Mouse (Mus musculus): ENCODE measurements around the gene Lrguk. TPM values are rescaled to one million over a fixed set of nuclear protein-coding genes. Genes with fewer than 3 reads are reported as not detected.
A peak's percentile ranks its signal among the peaks of the same experiment; 100 is the strongest.

Lrguk gene
- polyA plus RNA-seq, 1 experiment from 2014 or later: 1.4 TPM

- H3K36me3 ChIP-seq: peaks cover 22% of the 10 kb centered on the region
- ATAC-seq (ENCODE audit: low FRiP score): no peak
- no peaks in the 10 kb centered on the region for H3K9me3 ChIP-seq (replicated peaks)
- no peak overlapping the region for H3K27ac ChIP-seq
- no peaks in the 10 kb centered on the region for H3K27me3 ChIP-seq
- 84% methylated on average over 7 of the region's 7 CpGs for WGBS
- peaks cover 5% of the 10 kb centered on the region for H3K4me1 ChIP-seq
- H3K9ac ChIP-seq: no peak overlapping the region
- no peak overlapping the region for H3K4me2 ChIP-seq (replicated peaks)
- H3K4me3 ChIP-seq: no peak overlapping the region
These were observed 141.7 kb downstream of the Lrguk start for GRCm38 (mm10) chr6:34170844-34171494.

- no peak overlapping the region for H3K27ac ChIP-seq
- H3K36me3 ChIP-seq: 0 out of 2 replicates have a peak, but pooled peaks cover 13% of the 10 kb centered on the region
- H3K9ac ChIP-seq: no peak overlapping the region
- no peaks in the 10 kb centered on the region for H3K27me3 ChIP-seq
- H3K4me1 ChIP-seq: peaks cover 9% of the 10 kb centered on the region
- H3K4me2 ChIP-seq (replicated peaks): no peak overlapping the region
- no peaks in the 10 kb centered on the region for H3K9me3 ChIP-seq (replicated peaks)
- 93% methylated on average over 12 of the region's 12 CpGs for WGBS
- no peak overlapping the region for H3K4me3 ChIP-seq
- ATAC-seq (ENCODE audit: low FRiP score): no peak
These were observed 142.7 kb downstream of the Lrguk start for GRCm38 (mm10) chr6:34171748-34172457.

- WGBS: 79% methylated on average over 11 of the region's 12 CpGs
- Histone ChIP-seq H3K4me2 (replicated peaks) (no peak overlapping the region), H3K9ac (no peak overlapping the region), H3K9me3 (replicated peaks) (no peaks in the 10 kb centered on the region), H3K36me3 (0 out of 2 replicates have a peak, but pooled peaks cover 11% of the 10 kb centered on the region), H3K27me3 (no peaks in the 10 kb centered on the region), H3K27ac (no peak overlapping the region), H3K4me3 (no peak overlapping the region), H3K4me1 (peaks cover 9% of the 10 kb centered on the region)
- ATAC-seq (ENCODE audit: low FRiP score): no peak
These were observed 144.0 kb downstream of the Lrguk start for GRCm38 (mm10) chr6:34173251-34173650.

- Histone ChIP-seq H3K4me2 (replicated peaks) (no peak overlapping the region), H3K9me3 (replicated peaks) (no peaks in the 10 kb centered on the region), H3K4me1 (peaks cover 9% of the 10 kb centered on the region), H3K27ac (no peak overlapping the region), H3K27me3 (no peaks in the 10 kb centered on the region), H3K4me3 (no peak overlapping the region), H3K9ac (no peak overlapping the region), H3K36me3 (0 out of 2 replicates have a peak, but pooled peaks cover 5% of the 10 kb centered on the region)
- WGBS: 87% methylated on average over 8 of the region's 8 CpGs
- no peak for ATAC-seq (ENCODE audit: low FRiP score)
These were observed 145.5 kb downstream of the Lrguk start for GRCm38 (mm10) chr6:34174715-34175114.

GRCm38 (mm10) chr6:34176111-34176863 lies 147.0 kb downstream of the Lrguk start:
- Histone ChIP-seq H3K4me1 (peaks cover 9% of the 10 kb centered on the region), H3K4me2 (replicated peaks) (peak overlapping the region; percentile 65), H3K4me3 (peak overlapping the region; percentile 78), H3K9me3 (replicated peaks) (no peaks in the 10 kb centered on the region; the same call in 1 of the 2 replicates), H3K36me3 (0 out of 2 replicates have a peak, but pooled peaks cover 3% of the 10 kb centered on the region), H3K27me3 (no peaks in the 10 kb centered on the region), H3K27ac (peak overlapping the region; percentile 77), H3K9ac (peak overlapping the region; percentile 90)
- peak; percentile 86 for ATAC-seq (ENCODE audit: low FRiP score)
- WGBS: 2% methylated on average over 29 of the region's 29 CpGs

- H3K27me3 ChIP-seq: no peaks in the 10 kb centered on the region
- 0 out of 2 replicates have a peak, but pooled peaks cover 3% of the 10 kb centered on the region for H3K36me3 ChIP-seq
- H3K9me3 ChIP-seq (replicated peaks): no peaks in the 10 kb centered on the region; the same call in 1 of the 2 replicates
- peak within 1 kb of the TSS; percentile 77 for H3K27ac ChIP-seq
- under 1% methylated on average over 29 of the region's 29 CpGs for WGBS
- ATAC-seq (ENCODE audit: low FRiP score): peak; percentile 100
- H3K4me2 ChIP-seq (replicated peaks): peak within 1 kb of the TSS; percentile 65
- peaks cover 9% of the 10 kb centered on the region for H3K4me1 ChIP-seq
- H3K4me3 ChIP-seq: peak within 1 kb of the TSS; percentile 78
- peak within 1 kb of the TSS; percentile 90 for H3K9ac ChIP-seq
These were observed 147.6 kb downstream of the Lrguk start, which contains the start of gene Slc35b4 for GRCm38 (mm10) chr6:34176864-34177247. Slc35b4 (minus strand) TSS chr6:34177111.

GRCm38 (mm10) chr6:34179007-34179406 lies 149.8 kb downstream of the Lrguk start:
- ATAC-seq (ENCODE audit: low FRiP score): no peak
- 85% methylated on average over 3 of the region's 3 CpGs for WGBS
- Histone ChIP-seq H3K4me3 (no peak overlapping the region), H3K4me2 (replicated peaks) (no peak overlapping the region), H3K27me3 (no peaks in the 10 kb centered on the region), H3K4me1 (peaks cover 9% of the 10 kb centered on the region), H3K9me3 (replicated peaks) (no peaks in the 10 kb centered on the region; the same call in 1 of the 2 replicates), H3K9ac (no peak overlapping the region), H3K36me3 (no peaks in the 10 kb centered on the region), H3K27ac (no peak overlapping the region)

GRCm38 (mm10) chr6:34179911-34180310 lies 150.7 kb downstream of the Lrguk start:
- WGBS: 89% methylated on average over 4 of the region's 4 CpGs

GRCm38 (mm10) chr6:34181961-34182360 lies 152.7 kb downstream of the Lrguk start:
- Histone ChIP-seq H3K9ac (no peak overlapping the region), H3K9me3 (replicated peaks) (no peaks in the 10 kb centered on the region; the same call in 1 of the 2 replicates), H3K27me3 (no peaks in the 10 kb centered on the region), H3K36me3 (no peaks in the 10 kb centered on the region), H3K27ac (no peak overlapping the region), H3K4me3 (no peak overlapping the region), H3K4me2 (replicated peaks) (no peak overlapping the region), H3K4me1 (no peaks in the 10 kb centered on the region)
- WGBS: 76% methylated on average over 3 of the region's 3 CpGs
- no peak for ATAC-seq (ENCODE audit: low FRiP score)

More at GRCm38 (mm10) chr6:34179911-34180310, 150.7 kb downstream of the Lrguk start:
- Histone ChIP-seq H3K4me1 (peaks cover 9% of the 10 kb centered on the region), H3K27me3 (no peaks in the 10 kb centered on the region), H3K9me3 (replicated peaks) (no peaks in the 10 kb centered on the region; the same call in 1 of the 2 replicates), H3K27ac (no peak overlapping the region), H3K4me2 (replicated peaks) (no peak overlapping the region), H3K4me3 (no peak overlapping the region), H3K36me3 (no peaks in the 10 kb centered on the region), H3K9ac (no peak overlapping the region)
- ATAC-seq (ENCODE audit: low FRiP score): no peak

- ATAC-seq (ENCODE audit: low FRiP score): no peak
- 93% methylated on average over 3 of the region's 3 CpGs for WGBS
- Histone ChIP-seq H3K27me3 (no peaks in the 10 kb centered on the region), H3K4me3 (no peak overlapping the region), H3K4me1 (peaks cover 5% of the 10 kb centered on the region; the same call in 1 of the 2 replicates), H3K4me2 (replicated peaks) (no peak overlapping the region), H3K9me3 (replicated peaks) (no peaks in the 10 kb centered on the region; the same call in 1 of the 2 replicates), H3K36me3 (no peaks in the 10 kb centered on the region), H3K27ac (no peak overlapping the region), H3K9ac (no peak overlapping the region)
These were observed 154.1 kb downstream of the Lrguk start for GRCm38 (mm10) chr6:34183326-34183725.
